Mouse (Mus musculus): ENCODE results near the gene Snrnp40.

The Snrnp40 gene

GRCm38 (mm10) chr4:130380418-130380817 lies 20.5 kb downstream of the Snrnp40 start:
- DNase-seq (ENCODE audit: low spot score in 2 of 2), result no peak

GRCm38 (mm10) chr4:130387256-130387655 lies 27.3 kb downstream of the Snrnp40 start:
- DNase-seq (ENCODE audit: low spot score in 2 of 2), result no peak

- DNase-seq (ENCODE audit: low spot score in 2 of 2), result no peak
These were observed 29.6 kb downstream of the Snrnp40 start for GRCm38 (mm10) chr4:130389496-130389895.

- DNase-seq (ENCODE audit: low spot score in 2 of 2), result no peak
These were observed 30.0 kb downstream of the Snrnp40 start for GRCm38 (mm10) chr4:130389927-130390326.

- DNase-seq (ENCODE audit: low spot score in 2 of 2), result no peak
These were observed 31.3 kb downstream of the Snrnp40 start for GRCm38 (mm10) chr4:130391265-130391664.

Measured in spleen, postnatal 36 days (tissue).